Mouse (Mus musculus): ENCODE data around the gene Myh1. TPM values are rescaled to one million over a fixed set of nuclear protein-coding genes. Genes with fewer than 3 reads are reported as not detected.

The Myh1 gene
- polyA plus RNA-seq (2016; fragmentation: Nextera tagmentation; extraction: Ambion mirVana): 0.05 and 0.14 TPM in 2 replicates

DNA sequence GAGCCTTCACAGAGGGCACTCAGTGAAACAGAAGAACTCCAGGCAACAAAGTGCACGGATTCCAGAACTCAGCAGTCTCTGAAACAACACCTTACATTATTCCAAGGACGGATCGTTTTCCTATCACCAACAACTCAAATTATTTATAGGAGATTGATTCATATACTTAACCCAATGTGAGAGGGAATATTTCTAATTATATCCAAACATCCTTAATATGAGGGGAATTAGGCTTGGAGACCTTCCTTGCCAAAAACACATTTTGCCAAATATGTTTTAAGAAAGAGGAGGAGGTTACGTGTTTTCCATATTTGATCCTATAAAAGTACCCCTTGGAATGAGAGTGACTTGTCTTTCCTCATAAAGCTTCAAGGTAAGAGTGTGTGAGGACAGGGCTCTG, at the start of gene Myh1:
Gene Myh1, plus strand, starts transcription at position 301 of the 400 bp plus-strand sequence.
- H3K4me3 ChIP-seq: no peak within 1 kb of the TSS
- ATAC-seq: no peak
- no peaks in the 10 kb centered on the region for H3K27me3 ChIP-seq (replicated peaks)
- no peak within 1 kb of the TSS for H3K27ac ChIP-seq
- 55% methylated on average over 4 of the region's 4 CpGs for WGBS (ENCODE audit: insufficient replicate concordance)
- no peaks in the 10 kb centered on the region for H3K9me3 ChIP-seq (replicated peaks)
- H3K9ac ChIP-seq: no peak within 1 kb of the TSS
- H3K4me1 ChIP-seq: no peaks in the 10 kb centered on the region
- no peaks in the 10 kb centered on the region for H3K36me3 ChIP-seq
- H3K4me2 ChIP-seq: no peak within 1 kb of the TSS

DNA sequence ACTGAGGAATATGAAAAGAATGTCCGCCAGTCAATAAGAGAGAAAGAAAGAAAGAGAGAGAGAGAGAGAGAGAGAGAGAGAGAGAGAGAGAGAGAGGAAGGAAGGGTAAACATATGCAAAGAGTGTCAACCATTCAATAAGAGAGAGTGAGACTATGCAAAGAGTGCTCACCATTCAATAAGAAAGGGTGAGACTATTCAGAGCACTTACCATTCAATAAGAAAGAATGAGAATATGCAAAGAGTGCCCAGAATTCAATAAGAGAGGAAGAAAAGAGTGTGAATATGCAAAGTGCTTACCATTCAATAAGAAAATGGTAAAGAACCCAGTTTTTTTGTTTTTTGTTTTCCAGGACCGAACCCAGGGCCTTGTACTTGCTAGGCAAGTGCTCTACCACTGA, 49.6 kb upstream of the Myh1 start:
- no peaks in the 10 kb centered on the region for H3K27me3 ChIP-seq (replicated peaks)
- 63% methylated on average over 2 of the region's 2 CpGs for WGBS (ENCODE audit: insufficient replicate concordance)
- no peak overlapping the region for H3K9ac ChIP-seq
- H3K4me2 ChIP-seq: no peak overlapping the region
- no peaks in the 10 kb centered on the region for H3K36me3 ChIP-seq
- no peaks in the 10 kb centered on the region for H3K4me1 ChIP-seq
- no peak overlapping the region for H3K4me3 ChIP-seq
- H3K27ac ChIP-seq: no peak overlapping the region
- no peak for ATAC-seq
- no peaks in the 10 kb centered on the region for H3K9me3 ChIP-seq (replicated peaks)

DNA sequence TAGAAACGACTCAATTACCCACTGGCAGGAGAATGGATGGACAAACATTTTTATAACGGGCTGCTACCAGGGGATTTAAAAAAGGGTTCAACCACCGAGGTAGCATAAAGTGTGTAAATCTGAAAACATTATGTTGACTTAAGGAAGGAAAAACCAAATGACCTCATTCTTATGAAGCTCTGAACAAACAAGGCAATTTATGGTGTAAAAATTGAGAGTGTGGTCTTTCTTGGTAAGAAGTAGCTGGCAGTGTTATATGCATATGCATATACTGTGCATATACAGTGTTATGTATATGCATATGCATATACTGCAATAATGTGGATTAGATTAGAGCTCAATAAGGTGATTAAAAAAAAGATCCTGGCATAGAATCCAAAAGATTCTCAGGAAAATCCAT, 48.7 kb upstream of the Myh1 start:
- H3K36me3 ChIP-seq: no peaks in the 10 kb centered on the region
- 64% methylated on average over 3 of the region's 3 CpGs for WGBS (ENCODE audit: insufficient replicate concordance)
- no peak for ATAC-seq
- H3K27me3 ChIP-seq (replicated peaks): no peaks in the 10 kb centered on the region
- H3K27ac ChIP-seq: no peak overlapping the region
- H3K4me2 ChIP-seq: no peak overlapping the region
- no peaks in the 10 kb centered on the region for H3K9me3 ChIP-seq (replicated peaks)
- H3K4me3 ChIP-seq: no peak overlapping the region
- H3K4me1 ChIP-seq: no peaks in the 10 kb centered on the region
- H3K9ac ChIP-seq: no peak overlapping the region

DNA sequence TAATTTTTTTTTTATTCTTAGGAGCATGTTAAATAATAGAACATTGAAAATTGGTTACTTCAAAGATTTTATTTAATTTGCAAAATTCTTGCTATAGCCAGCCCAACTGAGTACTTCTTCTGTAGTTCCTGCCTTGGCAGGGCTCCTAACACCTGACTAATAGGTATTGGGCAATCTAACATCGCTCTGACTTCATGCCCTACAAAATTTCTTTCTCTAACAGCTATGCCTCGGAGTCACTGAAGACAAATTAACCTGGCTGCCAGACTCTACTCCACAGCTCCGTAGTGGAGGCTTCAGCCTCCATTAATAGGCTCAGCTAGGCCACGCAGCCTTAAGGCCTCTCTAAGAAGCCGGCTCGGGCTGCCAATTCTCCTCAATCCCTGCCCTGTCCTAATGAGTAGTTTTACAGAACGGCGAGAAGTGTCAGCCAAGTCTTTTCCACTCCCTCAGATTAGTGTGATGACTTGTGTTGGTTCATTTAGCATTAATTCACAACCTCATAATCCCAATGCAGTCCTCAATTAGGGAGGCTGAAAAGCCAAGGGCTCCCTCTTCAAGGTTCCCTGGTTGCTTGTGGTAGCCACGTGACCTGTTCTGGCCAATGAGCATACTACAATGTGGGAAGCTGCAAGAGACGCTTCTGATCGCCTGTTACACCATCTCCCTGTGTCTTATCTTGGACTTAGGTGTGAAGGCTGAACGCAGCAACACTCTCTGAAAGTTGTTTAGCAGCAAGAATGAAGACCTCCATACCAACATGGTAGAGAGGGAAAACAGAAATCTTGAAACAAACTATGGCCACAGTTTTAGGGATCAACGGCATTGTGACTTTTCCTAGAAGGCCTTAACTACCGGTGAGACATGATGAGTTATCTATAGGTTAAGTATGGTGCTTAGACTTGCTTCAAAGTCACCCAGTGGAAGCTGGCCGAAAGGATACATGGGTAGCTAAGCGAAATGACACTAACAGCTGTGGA, 47.9 kb upstream of the Myh1 start:
- Histone ChIP-seq H3K9ac (no peak overlapping the region), H3K4me3 (no peak overlapping the region), H3K4me1 (no peaks in the 10 kb centered on the region), H3K36me3 (no peaks in the 10 kb centered on the region), H3K27ac (no peak overlapping the region), H3K27me3 (replicated peaks) (no peaks in the 10 kb centered on the region), H3K4me2 (no peak overlapping the region), H3K9me3 (replicated peaks) (no peaks in the 10 kb centered on the region)
- 66% methylated on average over 16 of the region's 16 CpGs for WGBS (ENCODE audit: insufficient replicate concordance)
- no peak for ATAC-seq

DNA sequence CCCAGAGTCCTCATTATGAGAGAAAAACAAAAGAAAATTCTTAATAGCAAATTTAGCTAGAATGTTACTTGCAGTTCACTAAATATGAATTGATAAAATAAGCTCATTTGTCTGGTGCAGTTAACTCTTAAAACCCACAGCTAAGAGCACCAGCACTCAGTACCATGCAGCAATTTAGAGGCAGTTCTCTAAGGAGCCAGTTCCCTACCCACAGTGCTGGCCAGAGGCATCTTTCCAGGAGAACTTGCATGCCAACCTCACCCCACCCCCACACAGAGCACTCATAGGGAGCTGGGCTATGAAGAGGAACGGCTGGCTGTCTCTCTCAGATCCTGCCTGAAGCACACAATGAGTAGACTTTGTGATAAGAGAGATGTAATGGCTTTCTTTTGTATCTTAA, 46.7 kb upstream of the Myh1 start:
- Histone ChIP-seq H3K4me1 (no peaks in the 10 kb centered on the region), H3K27me3 (replicated peaks) (no peaks in the 10 kb centered on the region), H3K27ac (no peak overlapping the region), H3K9me3 (replicated peaks) (no peaks in the 10 kb centered on the region), H3K4me3 (no peak overlapping the region), H3K36me3 (no peaks in the 10 kb centered on the region), H3K9ac (no peak overlapping the region), H3K4me2 (no peak overlapping the region)
- ATAC-seq: no peak
- 30% methylated on average over 1 of the region's 1 CpGs for WGBS (ENCODE audit: insufficient replicate concordance)

DNA sequence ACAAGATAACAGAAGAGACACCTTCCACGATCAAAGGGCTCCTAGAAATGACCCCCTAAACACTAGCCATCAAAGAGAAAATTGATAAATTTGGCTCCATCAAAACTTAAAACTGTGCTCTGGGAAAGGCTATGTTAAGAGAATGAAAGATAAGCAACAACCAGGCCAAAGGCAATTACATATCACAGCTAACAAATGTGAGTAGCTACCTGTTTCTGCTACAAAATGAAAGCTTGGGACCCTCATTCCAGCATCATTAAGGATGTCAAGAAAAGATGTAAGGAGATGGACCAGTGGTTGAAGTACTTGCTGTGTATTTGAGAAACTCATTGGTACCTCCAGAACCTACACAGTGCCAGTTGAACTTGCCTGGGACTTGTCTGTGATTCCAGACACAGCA, 46.0 kb upstream of the Myh1 start:
- Histone ChIP-seq H3K4me2 (no peak overlapping the region), H3K4me3 (no peak overlapping the region), H3K36me3 (no peaks in the 10 kb centered on the region), H3K27me3 (replicated peaks) (no peaks in the 10 kb centered on the region), H3K4me1 (no peaks in the 10 kb centered on the region), H3K9ac (no peak overlapping the region), H3K9me3 (replicated peaks) (no peaks in the 10 kb centered on the region), H3K27ac (no peak overlapping the region)
- WGBS (ENCODE audit: insufficient replicate concordance): 50% methylated on average over 1 of the region's 1 CpGs
- ATAC-seq: no peak

DNA sequence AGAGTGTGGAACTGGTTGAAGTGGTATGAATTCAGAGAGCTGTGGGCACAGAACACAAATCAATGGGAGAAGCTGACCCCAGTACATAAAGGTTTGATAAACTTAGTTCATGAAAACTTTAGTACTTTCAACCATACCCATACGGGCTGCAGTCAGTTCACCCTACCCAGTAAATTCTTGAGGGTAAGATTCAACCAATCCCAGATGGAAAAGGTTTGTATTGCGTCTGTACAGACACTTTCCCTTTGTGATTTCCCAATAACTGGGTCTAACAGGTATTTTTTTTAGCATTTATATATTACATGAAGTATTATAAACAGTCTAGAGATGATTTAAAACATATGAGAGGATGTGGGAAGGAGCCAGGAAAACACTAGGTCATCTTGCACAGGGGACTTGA, 44.2 kb upstream of the Myh1 start:
- Histone ChIP-seq H3K27ac (no peak overlapping the region), H3K36me3 (no peaks in the 10 kb centered on the region), H3K4me3 (no peak overlapping the region), H3K27me3 (replicated peaks) (no peaks in the 10 kb centered on the region), H3K9ac (no peak overlapping the region), H3K4me1 (no peaks in the 10 kb centered on the region), H3K9me3 (replicated peaks) (no peaks in the 10 kb centered on the region), H3K4me2 (no peak overlapping the region)
- ATAC-seq: no peak
- 66% methylated on average over 2 of the region's 2 CpGs for WGBS (ENCODE audit: insufficient replicate concordance)

DNA sequence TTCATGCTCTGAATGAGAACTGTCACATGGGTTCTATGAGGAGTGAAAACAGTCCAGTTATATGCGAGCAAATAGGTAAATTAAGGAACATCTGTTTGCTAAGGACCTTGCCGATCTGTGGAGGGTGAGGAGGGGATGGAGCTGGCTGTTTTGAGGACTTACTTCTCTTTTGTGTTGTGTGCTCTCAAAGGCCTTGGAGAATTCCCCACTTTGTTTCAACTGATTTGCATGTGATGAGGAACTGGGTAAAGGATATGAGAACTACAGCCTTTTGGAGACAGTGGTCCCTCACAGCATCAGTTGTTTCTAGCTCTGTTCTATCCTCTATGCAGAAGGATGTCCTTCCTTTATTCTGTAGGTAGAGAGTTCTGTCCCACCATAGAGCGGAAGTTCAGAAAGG, 39.7 kb upstream of the Myh1 start:
- 67% methylated on average over 3 of the region's 3 CpGs for WGBS (ENCODE audit: insufficient replicate concordance)
- no peak for ATAC-seq
- Histone ChIP-seq H3K27me3 (replicated peaks) (no peaks in the 10 kb centered on the region), H3K4me1 (no peaks in the 10 kb centered on the region), H3K4me3 (no peak overlapping the region), H3K36me3 (no peaks in the 10 kb centered on the region), H3K9ac (no peak overlapping the region), H3K9me3 (replicated peaks) (no peaks in the 10 kb centered on the region), H3K4me2 (no peak overlapping the region), H3K27ac (no peak overlapping the region)

DNA sequence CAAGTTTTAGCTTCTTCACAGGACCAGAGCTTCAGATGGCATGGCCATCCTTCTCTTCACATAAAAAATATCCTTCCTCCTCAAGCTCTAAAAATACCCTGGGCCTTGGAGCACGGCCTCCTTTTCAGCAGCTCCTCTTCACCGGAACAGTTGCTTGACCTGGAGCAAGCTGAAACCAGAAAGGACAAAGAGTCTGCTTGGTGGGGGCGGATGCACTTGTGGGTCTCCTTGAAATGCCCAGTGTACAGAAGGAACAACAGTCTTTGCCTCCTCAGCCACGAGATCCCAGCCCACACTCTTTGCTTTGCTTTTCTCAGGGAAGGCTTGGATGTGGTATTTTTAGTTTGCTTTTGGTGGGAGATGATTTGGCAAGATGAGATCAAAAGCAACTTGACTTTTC, 36.2 kb upstream of the Myh1 start:
- Histone ChIP-seq H3K27me3 (replicated peaks) (no peaks in the 10 kb centered on the region), H3K4me2 (no peak overlapping the region), H3K36me3 (no peaks in the 10 kb centered on the region), H3K4me1 (no peaks in the 10 kb centered on the region), H3K9me3 (replicated peaks) (no peaks in the 10 kb centered on the region), H3K4me3 (no peak overlapping the region), H3K9ac (no peak overlapping the region), H3K27ac (no peak overlapping the region)
- ATAC-seq: no peak
- 70% methylated on average over 4 of the region's 4 CpGs for WGBS (ENCODE audit: insufficient replicate concordance)

DNA sequence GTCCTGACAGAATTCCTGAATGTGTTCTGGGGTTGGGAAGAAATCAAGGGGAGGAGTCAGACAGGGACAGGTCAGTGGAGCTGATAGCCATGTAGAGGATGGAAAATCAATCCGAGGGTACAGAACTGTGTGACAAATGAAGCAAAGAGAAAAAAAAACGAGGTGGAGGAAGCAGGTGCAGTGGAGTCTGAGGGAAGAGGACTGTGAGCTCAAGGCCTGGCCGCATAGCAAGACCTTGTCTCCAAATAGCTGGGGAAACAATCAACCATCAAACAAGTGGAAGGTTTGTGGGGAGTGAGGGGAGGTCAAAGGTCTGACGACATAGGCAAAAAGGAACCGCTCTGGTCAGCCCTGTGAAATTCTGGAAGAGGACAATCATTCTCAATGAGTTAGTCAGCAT, 35.0 kb upstream of the Myh1 start:
- Histone ChIP-seq H3K27me3 (replicated peaks) (no peaks in the 10 kb centered on the region), H3K4me2 (no peak overlapping the region), H3K9ac (no peak overlapping the region), H3K9me3 (replicated peaks) (no peaks in the 10 kb centered on the region), H3K4me1 (no peaks in the 10 kb centered on the region), H3K27ac (no peak overlapping the region), H3K36me3 (no peaks in the 10 kb centered on the region), H3K4me3 (no peak overlapping the region)
- WGBS (ENCODE audit: insufficient replicate concordance): 53% methylated on average over 5 of the region's 5 CpGs
- ATAC-seq: no peak

DNA sequence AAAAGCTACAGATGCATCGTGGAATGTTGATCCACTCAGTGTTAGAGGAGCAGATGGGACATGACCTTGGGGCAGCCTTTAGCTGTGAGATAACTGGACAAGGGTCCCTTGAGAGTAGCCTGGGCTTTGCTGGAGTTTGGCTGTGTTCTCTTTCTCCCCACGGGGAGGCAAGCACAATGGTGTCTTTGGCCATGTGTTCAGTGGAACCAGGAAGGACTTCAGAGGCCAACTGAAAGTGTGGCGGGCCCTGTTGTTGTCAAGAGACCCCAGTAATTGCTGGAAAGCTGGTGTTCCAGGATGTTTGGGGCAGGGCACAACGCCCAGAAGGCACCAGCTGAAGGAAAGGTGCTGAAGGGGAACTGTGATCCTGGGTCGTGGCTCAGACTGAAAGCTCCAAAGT, 30.6 kb upstream of the Myh1 start:
- ATAC-seq: no peak
- Histone ChIP-seq H3K36me3 (no peaks in the 10 kb centered on the region), H3K9ac (no peak overlapping the region), H3K4me1 (no peaks in the 10 kb centered on the region), H3K27ac (no peak overlapping the region), H3K27me3 (replicated peaks) (no peaks in the 10 kb centered on the region), H3K9me3 (replicated peaks) (no peaks in the 10 kb centered on the region), H3K4me3 (no peak overlapping the region), H3K4me2 (no peak overlapping the region)
- 53% methylated on average over 5 of the region's 5 CpGs for WGBS (ENCODE audit: insufficient replicate concordance)

DNA sequence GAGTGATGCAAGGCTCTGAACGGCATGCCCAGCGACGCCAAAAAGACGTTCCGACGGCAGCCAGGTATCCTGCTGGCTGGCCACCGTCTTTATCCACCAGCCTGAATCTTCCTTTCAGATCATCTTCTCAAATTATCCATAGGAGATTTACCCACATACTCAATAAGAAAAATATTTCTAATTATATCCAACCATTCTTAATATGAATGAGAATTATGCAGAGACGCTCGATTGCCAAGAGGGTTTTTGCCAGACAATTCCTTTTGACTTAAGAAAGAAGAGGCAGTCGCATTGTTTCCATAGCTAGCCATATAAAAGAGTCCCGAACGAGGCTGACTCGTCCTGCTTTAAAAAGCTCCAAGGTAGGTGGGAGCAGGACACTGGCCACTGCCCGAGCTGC, 29.1 kb upstream of the Myh1 start, which contains the start of gene Myh2:
Gene Myh2, plus strand, starts transcription at position 301 of the 400 bp plus-strand sequence.
- H3K27ac ChIP-seq: no peak within 1 kb of the TSS
- no peak for ATAC-seq
- H3K4me2 ChIP-seq: no peak within 1 kb of the TSS
- H3K9me3 ChIP-seq (replicated peaks): no peaks in the 10 kb centered on the region
- no peak within 1 kb of the TSS for H3K4me3 ChIP-seq
- no peaks in the 10 kb centered on the region for H3K36me3 ChIP-seq
- H3K4me1 ChIP-seq: no peaks in the 10 kb centered on the region
- no peak within 1 kb of the TSS for H3K9ac ChIP-seq
- 73% methylated on average over 14 of the region's 14 CpGs for WGBS (ENCODE audit: insufficient replicate concordance)
- no peaks in the 10 kb centered on the region for H3K27me3 ChIP-seq (replicated peaks)

Measured in liver, embryonic 12.5 days (tissue).